Mouse (Mus musculus): Measurements from ENCODE around the gene Rps17. TPM values are rescaled to one million over a fixed set of nuclear protein-coding genes. Genes with fewer than 3 reads are reported as not detected.

The Rps17 gene
- polyA plus RNA-seq, 1 experiment from 2014 or later, result 1,217 TPM

DNA sequence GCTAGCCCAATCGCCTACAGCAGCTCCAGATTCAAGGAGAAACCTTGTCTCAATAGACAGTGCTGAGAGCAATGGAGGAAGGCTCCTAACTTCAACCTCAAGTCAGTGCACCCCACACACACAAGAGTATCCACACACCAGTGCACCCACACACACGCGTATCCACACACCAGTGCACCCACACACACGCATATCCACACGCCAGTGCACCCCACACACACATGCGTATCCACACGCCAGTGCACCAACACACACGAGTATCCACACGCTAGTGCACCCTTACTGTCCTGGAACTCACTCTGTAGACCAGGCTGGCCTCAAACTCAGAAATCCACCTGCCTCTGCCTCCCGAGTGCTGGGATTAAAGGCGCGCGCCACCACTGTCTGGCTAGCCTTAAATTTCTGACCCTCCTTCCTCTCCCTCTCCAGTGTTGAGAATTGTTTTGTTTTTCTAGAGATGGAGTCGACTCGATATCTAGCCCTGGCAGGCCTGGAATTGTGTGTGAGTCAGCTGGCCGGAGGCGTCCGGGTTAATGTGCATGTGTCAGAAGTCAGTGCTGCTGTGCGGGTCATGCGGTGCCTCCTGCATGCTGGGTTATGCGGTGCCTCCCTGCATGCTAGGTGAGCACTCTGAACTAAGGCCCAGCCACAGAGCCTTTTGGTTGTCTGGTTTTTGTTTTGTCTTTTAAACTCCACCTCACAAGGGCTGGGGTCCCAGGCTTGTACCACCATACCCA is 7.1 kb downstream of the Rps17 start:
- Histone ChIP-seq H3K4me1 (ENCODE audit: control insufficient read depth, insufficient read depth, low read length) (peaks cover 7% of the 10 kb centered on the region), H3K9ac (ENCODE audit: low read length) (no peak overlapping the region), H3K27ac (ENCODE audit: low read length) (no peak overlapping the region), H3K27me3 (ENCODE audit: control insufficient read depth, insufficient read depth, low read length) (no peaks in the 10 kb centered on the region), H3K4me2 (ENCODE audit: low read depth, low read length) (no peak overlapping the region), H3K36me3 (ENCODE audit: control insufficient read depth, insufficient read depth, low read length) (peaks cover 17% of the 10 kb centered on the region), H3K4me3 (replicated peaks; ENCODE audit: low read length) (no peak overlapping the region), H3K9me3 (replicated peaks; ENCODE audit: control insufficient read depth, low read length) (no peaks in the 10 kb centered on the region)
- ATAC-seq (ENCODE audit: insufficient read depth, low FRiP score), result no peak
- WGBS, result 94% methylated on average over 21 of the region's 21 CpGs

DNA sequence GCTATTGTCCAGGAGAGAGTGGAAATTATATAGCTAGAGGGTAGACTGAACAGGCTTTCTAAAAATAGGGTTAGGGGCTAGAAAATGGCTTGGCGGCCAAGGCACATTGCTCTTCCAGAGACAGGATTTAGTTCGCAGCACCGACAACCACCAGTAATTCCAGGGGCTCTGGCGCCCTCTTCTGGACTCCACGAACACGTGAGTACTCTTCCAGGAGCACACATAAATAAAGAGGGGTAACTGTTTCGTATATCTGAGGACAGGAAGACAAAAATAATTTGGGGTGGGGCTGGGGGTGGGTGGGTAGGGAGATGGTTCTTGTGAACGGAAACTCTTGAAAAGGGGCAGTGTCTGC is 8.6 kb downstream of the Rps17 start:
- H3K27ac ChIP-seq (ENCODE audit: low read length), result peak overlapping the region; percentile 67
- no peak overlapping the region for H3K4me2 ChIP-seq (ENCODE audit: low read depth, low read length)

DNA sequence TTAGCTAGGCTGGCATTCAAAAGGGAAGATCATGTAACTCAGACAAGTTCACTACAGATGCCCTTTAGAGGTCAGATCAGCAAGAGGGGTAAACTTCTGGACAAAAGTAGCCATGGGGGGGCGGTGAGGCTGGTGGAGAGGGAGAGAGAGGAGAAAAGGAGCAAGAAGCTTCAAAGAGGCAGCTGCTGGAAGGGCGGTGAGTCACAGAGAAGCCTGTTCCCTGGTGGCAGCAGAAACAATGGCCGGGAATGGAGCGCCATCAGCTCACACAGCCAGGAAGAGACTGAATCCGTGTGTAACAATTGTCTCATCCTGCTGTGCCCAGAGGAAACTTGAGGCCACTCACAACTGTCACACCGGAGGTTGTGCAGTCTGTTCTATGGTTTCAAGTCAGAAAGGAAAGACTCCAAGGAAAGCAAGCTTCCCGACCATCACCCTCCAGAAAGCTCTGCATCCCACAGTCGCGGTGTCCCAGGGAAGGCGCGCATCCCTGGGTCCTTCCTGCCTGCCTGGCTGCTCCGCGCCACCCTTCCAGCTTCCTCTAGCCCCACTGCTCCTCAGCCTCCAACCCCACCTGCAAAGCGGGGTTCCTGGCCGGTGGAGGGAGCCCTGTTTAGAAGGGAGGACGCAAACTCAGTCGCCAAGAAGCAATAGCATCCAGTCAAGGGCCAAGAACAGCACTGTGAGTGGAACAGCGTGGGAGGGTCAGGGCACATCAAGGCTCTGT is 9.2 kb downstream of the Rps17 start:
- peak overlapping the region; percentile 67 for H3K27ac ChIP-seq (ENCODE audit: low read length)

More for the DNA sequence above, 8.6 kb downstream of the Rps17 start:
- Histone ChIP-seq H3K9ac (ENCODE audit: low read length) (no peak overlapping the region), H3K36me3 (ENCODE audit: control insufficient read depth, insufficient read depth, low read length) (peaks cover 10% of the 10 kb centered on the region), H3K27me3 (ENCODE audit: control insufficient read depth, insufficient read depth, low read length) (no peaks in the 10 kb centered on the region), H3K4me1 (ENCODE audit: control insufficient read depth, insufficient read depth, low read length) (no peaks in the 10 kb centered on the region), H3K4me3 (replicated peaks; ENCODE audit: low read length) (no peak overlapping the region), H3K9me3 (replicated peaks; ENCODE audit: control insufficient read depth, low read length) (no peaks in the 10 kb centered on the region)
- WGBS, result 43% methylated on average over 8 of the region's 8 CpGs
- no peak for ATAC-seq (ENCODE audit: insufficient read depth, low FRiP score)

DNA sequence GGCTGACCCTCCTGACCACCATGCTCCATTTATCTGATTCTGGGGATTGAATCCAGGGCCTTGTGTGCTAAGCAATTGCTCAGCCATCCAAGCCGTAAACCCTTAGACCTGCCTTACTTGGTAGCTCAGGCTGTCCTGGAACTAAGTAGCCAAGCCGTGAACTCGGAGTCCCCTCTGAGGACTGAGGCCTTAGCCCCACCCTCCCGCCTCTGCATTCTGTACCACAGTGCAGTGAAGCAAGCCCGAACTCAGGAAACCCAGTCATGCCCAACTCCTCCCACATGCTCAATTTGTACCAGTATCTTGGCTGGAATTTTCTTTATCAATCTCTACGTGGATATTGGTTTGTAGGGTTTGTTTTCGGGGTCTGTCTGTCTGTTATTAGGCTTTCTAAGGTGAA is 13.2 kb downstream of the Rps17 start:
- Histone ChIP-seq H3K4me3 (replicated peaks; ENCODE audit: low read length) (no peak overlapping the region), H3K9ac (ENCODE audit: low read length) (no peak overlapping the region), H3K27me3 (ENCODE audit: control insufficient read depth, insufficient read depth, low read length) (no peaks in the 10 kb centered on the region), H3K4me1 (ENCODE audit: control insufficient read depth, insufficient read depth, low read length) (no peaks in the 10 kb centered on the region), H3K4me2 (ENCODE audit: low read depth, low read length) (no peak overlapping the region), H3K9me3 (replicated peaks; ENCODE audit: control insufficient read depth, low read length) (no peaks in the 10 kb centered on the region), H3K27ac (ENCODE audit: low read length) (no peak overlapping the region), H3K36me3 (ENCODE audit: control insufficient read depth, insufficient read depth, low read length) (0 out of 2 replicates have a peak, but pooled peaks cover 3% of the 10 kb centered on the region)
- no peak for ATAC-seq (ENCODE audit: insufficient read depth, low FRiP score)
- WGBS, result 85% methylated on average over 7 of the region's 7 CpGs

More for the DNA sequence above, 9.2 kb downstream of the Rps17 start:
- Histone ChIP-seq H3K9ac (ENCODE audit: low read length) (no peak overlapping the region), H3K27me3 (ENCODE audit: control insufficient read depth, insufficient read depth, low read length) (no peaks in the 10 kb centered on the region), H3K4me2 (ENCODE audit: low read depth, low read length) (no peak overlapping the region), H3K4me1 (ENCODE audit: control insufficient read depth, insufficient read depth, low read length) (no peaks in the 10 kb centered on the region), H3K4me3 (replicated peaks; ENCODE audit: low read length) (no peak overlapping the region), H3K36me3 (ENCODE audit: control insufficient read depth, insufficient read depth, low read length) (peaks cover 10% of the 10 kb centered on the region), H3K9me3 (replicated peaks; ENCODE audit: control insufficient read depth, low read length) (no peaks in the 10 kb centered on the region)
- no peak for ATAC-seq (ENCODE audit: insufficient read depth, low FRiP score)
- WGBS, result 82% methylated on average over 18 of the region's 18 CpGs

DNA sequence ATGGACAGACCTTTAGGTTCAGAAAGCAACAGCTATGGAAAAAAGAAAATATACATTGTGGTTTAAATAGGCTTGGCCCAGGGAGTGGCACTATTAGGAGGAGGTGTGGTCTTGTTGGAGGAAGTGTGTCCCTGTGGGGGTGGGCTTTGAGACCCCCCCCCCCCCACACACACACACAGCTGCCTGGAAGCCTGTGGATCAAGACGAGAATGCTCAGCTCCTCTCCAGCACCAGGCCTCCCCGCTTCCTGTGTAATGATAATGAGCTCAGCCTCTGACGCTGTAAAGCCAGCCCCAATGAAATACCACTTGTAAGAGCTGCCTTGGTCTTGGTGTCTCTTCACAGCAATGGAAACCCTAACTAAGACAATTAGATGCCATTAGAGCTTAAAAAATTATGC is 14.3 kb downstream of the Rps17 start:
- Histone ChIP-seq H3K36me3 (ENCODE audit: control insufficient read depth, insufficient read depth, low read length) (0 out of 2 replicates have a peak, but pooled peaks cover 3% of the 10 kb centered on the region), H3K4me2 (ENCODE audit: low read depth, low read length) (no peak overlapping the region), H3K27ac (ENCODE audit: low read length) (no peak overlapping the region), H3K9me3 (replicated peaks; ENCODE audit: control insufficient read depth, low read length) (no peaks in the 10 kb centered on the region), H3K9ac (ENCODE audit: low read length) (no peak overlapping the region), H3K4me1 (ENCODE audit: control insufficient read depth, insufficient read depth, low read length) (no peaks in the 10 kb centered on the region), H3K4me3 (replicated peaks; ENCODE audit: low read length) (no peak overlapping the region), H3K27me3 (ENCODE audit: control insufficient read depth, insufficient read depth, low read length) (no peaks in the 10 kb centered on the region)
- WGBS, result 35% methylated on average over 3 of the region's 3 CpGs
- no peak for ATAC-seq (ENCODE audit: insufficient read depth, low FRiP score)

DNA sequence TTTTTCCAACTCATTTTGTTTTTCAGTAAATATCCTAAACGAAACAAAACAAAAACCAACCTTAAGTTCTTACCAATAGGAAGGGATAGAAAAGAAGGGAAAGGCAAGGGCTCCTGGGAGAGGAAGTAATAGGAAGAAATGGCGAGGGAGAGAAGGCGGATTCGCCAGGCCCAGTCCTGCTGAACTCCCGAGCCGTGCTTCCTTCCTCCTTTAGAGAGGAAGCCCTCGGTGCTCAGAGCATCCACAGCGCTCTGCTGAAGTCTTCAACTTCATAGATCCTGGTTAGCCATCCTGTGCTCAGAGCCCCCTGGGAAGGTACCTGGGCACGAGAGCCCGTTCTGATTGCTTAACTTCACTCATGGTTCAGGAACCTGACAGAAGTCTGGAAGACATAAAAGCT is 17.4 kb downstream of the Rps17 start:
- Histone ChIP-seq H3K9ac (ENCODE audit: low read length) (no peak overlapping the region), H3K9me3 (replicated peaks; ENCODE audit: control insufficient read depth, low read length) (no peaks in the 10 kb centered on the region), H3K4me1 (ENCODE audit: control insufficient read depth, insufficient read depth, low read length) (no peaks in the 10 kb centered on the region), H3K36me3 (ENCODE audit: control insufficient read depth, insufficient read depth, low read length) (no peaks in the 10 kb centered on the region), H3K4me2 (ENCODE audit: low read depth, low read length) (no peak overlapping the region), H3K27ac (ENCODE audit: low read length) (no peak overlapping the region), H3K27me3 (ENCODE audit: control insufficient read depth, insufficient read depth, low read length) (no peaks in the 10 kb centered on the region), H3K4me3 (replicated peaks; ENCODE audit: low read length) (no peak overlapping the region)
- no peak for ATAC-seq (ENCODE audit: insufficient read depth, low FRiP score)
- 75% methylated on average over 10 of the region's 10 CpGs for WGBS

DNA sequence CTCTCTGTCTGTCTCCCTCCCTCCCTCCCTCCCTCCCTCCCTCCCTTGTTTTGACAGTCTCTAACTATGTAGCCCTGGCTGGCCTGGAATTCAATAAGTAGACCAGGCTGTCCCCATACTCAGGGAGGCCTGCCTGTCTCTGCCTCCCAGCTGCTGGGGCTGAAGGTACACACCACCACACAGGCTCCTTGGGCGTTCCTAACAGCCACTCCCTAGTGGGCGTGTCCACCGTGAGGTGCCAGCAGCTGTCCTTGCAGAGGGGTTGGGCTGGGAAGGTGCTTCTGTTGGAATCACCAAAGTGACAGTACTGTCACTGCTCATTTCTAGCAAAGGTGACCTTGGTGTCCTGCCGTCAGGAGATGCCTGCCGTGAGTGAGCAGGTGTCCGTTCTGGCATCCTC is 18.2 kb downstream of the Rps17 start:
- Histone ChIP-seq H3K4me1 (ENCODE audit: control insufficient read depth, insufficient read depth, low read length) (no peaks in the 10 kb centered on the region), H3K9ac (ENCODE audit: low read length) (no peak overlapping the region), H3K27me3 (ENCODE audit: control insufficient read depth, insufficient read depth, low read length) (no peaks in the 10 kb centered on the region), H3K36me3 (ENCODE audit: control insufficient read depth, insufficient read depth, low read length) (no peaks in the 10 kb centered on the region), H3K4me3 (replicated peaks; ENCODE audit: low read length) (no peak overlapping the region), H3K4me2 (ENCODE audit: low read depth, low read length) (no peak overlapping the region), H3K9me3 (replicated peaks; ENCODE audit: control insufficient read depth, low read length) (no peaks in the 10 kb centered on the region), H3K27ac (ENCODE audit: low read length) (no peak overlapping the region)
- WGBS, result 71% methylated on average over 6 of the region's 6 CpGs
- ATAC-seq (ENCODE audit: insufficient read depth, low FRiP score), result no peak

DNA sequence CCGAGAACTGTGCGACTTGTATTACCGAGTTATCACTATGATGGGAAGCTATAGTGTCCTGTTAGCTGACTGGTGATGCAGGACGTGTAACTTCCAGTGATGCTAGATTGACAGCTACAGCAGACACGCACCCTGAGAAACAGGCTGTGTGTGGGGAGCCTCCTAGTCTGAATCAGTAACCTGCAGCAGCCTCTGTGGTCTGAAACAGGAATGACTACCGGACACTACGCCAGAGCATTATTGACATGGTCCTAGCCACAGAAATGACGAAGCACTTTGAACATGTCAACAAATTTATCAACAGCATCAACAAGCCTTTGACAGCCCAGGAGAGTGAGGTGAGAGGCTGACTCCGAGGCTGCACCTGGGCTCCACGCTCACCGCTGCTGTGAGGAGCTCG is 19.0 kb downstream of the Rps17 start:
- H3K4me2 ChIP-seq (ENCODE audit: low read depth, low read length), result no peak overlapping the region
- ATAC-seq (ENCODE audit: insufficient read depth, low FRiP score), result no peak
- no peak overlapping the region for H3K4me3 ChIP-seq (replicated peaks; ENCODE audit: low read length)
- H3K36me3 ChIP-seq (ENCODE audit: control insufficient read depth, insufficient read depth, low read length), result no peaks in the 10 kb centered on the region
- H3K27ac ChIP-seq (ENCODE audit: low read length), result no peak overlapping the region
- 67% methylated on average over 12 of the region's 12 CpGs for WGBS
- H3K9ac ChIP-seq (ENCODE audit: low read length), result no peak overlapping the region
- no peaks in the 10 kb centered on the region for H3K27me3 ChIP-seq (ENCODE audit: control insufficient read depth, insufficient read depth, low read length)
- H3K9me3 ChIP-seq (replicated peaks; ENCODE audit: control insufficient read depth, low read length), result no peaks in the 10 kb centered on the region
- H3K4me1 ChIP-seq (ENCODE audit: control insufficient read depth, insufficient read depth, low read length), result no peaks in the 10 kb centered on the region

DNA sequence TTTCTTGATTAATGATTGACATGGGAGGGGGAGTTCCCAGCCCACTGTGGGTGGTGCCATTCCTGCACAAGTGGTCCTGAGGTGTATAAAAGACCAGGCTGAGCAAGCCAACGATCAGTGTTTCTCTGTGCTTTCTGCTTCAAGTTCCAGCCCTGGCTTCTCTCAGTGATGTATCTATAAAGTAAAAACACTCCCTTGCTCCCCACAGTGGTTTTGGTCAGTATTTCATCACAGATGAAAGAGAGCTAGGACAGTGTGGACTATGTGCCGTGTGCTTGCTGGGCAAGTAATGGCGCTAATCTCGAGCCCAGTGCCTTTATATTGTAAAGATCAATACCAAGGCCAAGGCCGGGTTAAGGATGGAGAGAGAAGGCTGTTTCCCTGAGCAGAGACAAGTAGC is 23.3 kb downstream of the Rps17 start:
- H3K36me3 ChIP-seq (ENCODE audit: control insufficient read depth, insufficient read depth, low read length), result no peaks in the 10 kb centered on the region
- ATAC-seq (ENCODE audit: insufficient read depth, low FRiP score), result no peak
- H3K27ac ChIP-seq (ENCODE audit: low read length), result no peak overlapping the region
- no peaks in the 10 kb centered on the region for H3K4me1 ChIP-seq (ENCODE audit: control insufficient read depth, insufficient read depth, low read length)
- H3K27me3 ChIP-seq (ENCODE audit: control insufficient read depth, insufficient read depth, low read length), result no peaks in the 10 kb centered on the region
- no peak overlapping the region for H3K4me2 ChIP-seq (ENCODE audit: low read depth, low read length)
- no peak overlapping the region for H3K9ac ChIP-seq (ENCODE audit: low read length)
- no peak overlapping the region for H3K4me3 ChIP-seq (replicated peaks; ENCODE audit: low read length)
- H3K9me3 ChIP-seq (replicated peaks; ENCODE audit: control insufficient read depth, low read length), result no peaks in the 10 kb centered on the region
- 72% methylated on average over 5 of the region's 5 CpGs for WGBS
